Mouse (Mus musculus) brown adipose tissue, adult 24 weeks (tissue): ENCODE data around the gene 9830107B12Rik. TPM values are rescaled to one million over a fixed set of nuclear protein-coding genes. Genes with fewer than 3 reads are reported as not detected.
"Not testable (repeated sequence)": the region's sequence is repeated elsewhere in the genome, so short reads cannot be mapped to it uniquely, and the experiment has no call there.

ENCODE experiments used
- H3K27ac ChIP-seq: fragments of 200-500 bp; replicated peaks from 2 replicates; pipeline ENCODE4 v1.5.1; 2012; ENCODE audit warnings: low read depth, mild to moderate bottlenecking, low read length
- H3K4me1 ChIP-seq: fragments of 200-500 bp; 2 replicates; pipeline ENCODE4 v1.6.1; 2012; ENCODE audit warnings: low read length, mixed read lengths; ENCODE audit not compliant: control insufficient read depth, insufficient read depth, insufficient read length
- H3K4me3 ChIP-seq: fragments of 200-500 bp; 2 replicates; pipeline ENCODE4 v1.5.1; 2012; ENCODE audit warnings: low read depth, mild to moderate bottlenecking, low read length, moderate library complexity; ENCODE audit not compliant: insufficient read depth
- polyA plus RNA-seq: library from polyadenylated mRNA; stranded (reverse); fragments of >200 nt; gene quantifications from 2 replicates; pipeline ENCODE4 v1.2.4, GENCODE M21; 2012; ENCODE audit not compliant: missing spikeins, insufficient read depth, insufficient read length

9830107B12Rik gene
- polyA plus RNA-seq: not detected in 2 replicates

DNA sequence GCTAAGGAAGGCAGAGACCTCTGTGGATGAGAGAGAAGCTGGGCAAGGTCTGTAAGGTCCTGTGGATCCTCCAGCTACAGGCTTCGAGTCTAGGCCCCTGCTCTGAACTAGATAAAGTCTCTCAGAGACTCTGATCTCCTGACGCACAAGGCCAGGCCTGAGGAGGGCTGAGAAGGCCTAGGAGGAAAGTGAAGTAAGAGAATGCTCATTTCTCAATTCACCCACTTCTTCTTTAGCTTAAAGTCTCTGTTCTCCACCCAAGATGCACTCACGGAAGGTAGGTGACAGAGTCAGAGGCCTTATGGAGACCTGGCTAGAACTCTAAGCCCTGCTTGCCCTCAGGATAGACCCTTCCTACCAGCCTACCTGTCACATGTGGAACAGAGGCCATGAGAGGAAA is at the start of gene 9830107B12Rik:
TSS of gene 9830107B12Rik (minus strand) at position 149 of the 400 bp plus-strand sequence.
- no peak within 1 kb of the TSS for H3K27ac ChIP-seq
- H3K4me1 ChIP-seq: no peaks in the 10 kb centered on the region
- no peak within 1 kb of the TSS for H3K4me3 ChIP-seq

DNA sequence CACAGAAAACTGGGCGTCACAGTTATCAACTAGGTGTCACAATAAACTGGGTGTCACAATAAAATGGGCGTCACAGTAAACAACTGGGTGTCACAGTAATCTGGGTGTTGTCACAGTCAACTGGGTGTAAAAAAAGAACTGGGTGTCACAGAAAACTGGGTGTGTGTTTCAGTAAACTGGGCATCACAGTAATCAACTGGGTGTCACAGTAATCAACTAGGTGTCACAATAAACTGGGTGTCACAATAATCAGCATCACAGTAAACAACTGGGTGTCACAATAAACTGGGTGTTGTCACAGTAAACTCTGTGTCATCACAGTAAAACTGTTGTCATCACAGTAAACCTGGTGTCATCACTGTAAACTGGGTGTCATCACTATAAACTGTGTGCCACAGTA is 46.3 kb upstream of the 9830107B12Rik start:
- H3K27ac ChIP-seq: no peak overlapping the region
- H3K4me3 ChIP-seq: no peak overlapping the region
- H3K4me1 ChIP-seq: no peaks in the 10 kb centered on the region

DNA sequence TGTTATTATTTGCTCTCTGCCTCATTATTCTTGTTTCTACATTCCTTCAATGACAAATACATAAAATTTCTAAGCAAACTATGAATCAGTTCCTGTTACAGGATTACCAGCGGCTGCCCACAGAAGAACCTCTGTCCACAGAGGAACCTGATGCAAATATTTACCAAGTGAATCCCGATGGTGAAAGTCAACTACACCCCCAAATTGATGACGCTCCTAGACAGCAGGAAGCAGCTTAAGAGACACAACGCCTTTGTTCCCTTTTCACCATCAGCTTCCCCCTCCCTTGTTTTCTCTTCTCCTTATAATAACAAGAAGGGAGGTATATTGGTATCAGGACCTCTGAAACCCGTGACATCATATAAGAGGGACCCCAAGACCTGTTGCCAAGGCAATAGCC is 39.2 kb upstream of the 9830107B12Rik start:
- no peak overlapping the region for H3K27ac ChIP-seq
- no peaks in the 10 kb centered on the region for H3K4me1 ChIP-seq
- no peak overlapping the region for H3K4me3 ChIP-seq

DNA sequence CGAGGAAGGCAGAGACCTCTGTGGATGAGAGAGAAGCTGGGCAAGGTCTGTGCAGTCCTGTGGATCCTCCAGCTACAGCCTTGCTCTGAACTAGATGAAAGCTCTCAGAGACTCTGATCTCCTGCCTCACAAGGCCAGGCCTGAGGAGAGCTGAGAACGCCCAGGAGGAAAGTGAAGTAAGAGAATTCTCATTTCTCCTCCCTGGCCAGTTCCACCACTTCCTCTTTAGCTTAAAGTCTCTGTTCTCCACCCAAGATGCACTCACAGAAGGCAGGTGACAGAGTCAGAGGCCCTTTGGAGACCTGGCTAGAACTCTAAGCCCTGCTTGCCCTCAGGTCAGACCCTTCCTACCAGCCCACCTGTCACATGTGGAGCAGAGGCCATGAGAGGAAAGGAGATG is 21.0 kb upstream of the 9830107B12Rik start, which contains the start of gene A530064D06Rik:
TSS of gene A530064D06Rik (minus strand) at position 173 of the 400 bp plus-strand sequence.
- H3K4me3 ChIP-seq, H3K27ac ChIP-seq, H3K4me1 ChIP-seq: not testable (repeated sequence)

DNA sequence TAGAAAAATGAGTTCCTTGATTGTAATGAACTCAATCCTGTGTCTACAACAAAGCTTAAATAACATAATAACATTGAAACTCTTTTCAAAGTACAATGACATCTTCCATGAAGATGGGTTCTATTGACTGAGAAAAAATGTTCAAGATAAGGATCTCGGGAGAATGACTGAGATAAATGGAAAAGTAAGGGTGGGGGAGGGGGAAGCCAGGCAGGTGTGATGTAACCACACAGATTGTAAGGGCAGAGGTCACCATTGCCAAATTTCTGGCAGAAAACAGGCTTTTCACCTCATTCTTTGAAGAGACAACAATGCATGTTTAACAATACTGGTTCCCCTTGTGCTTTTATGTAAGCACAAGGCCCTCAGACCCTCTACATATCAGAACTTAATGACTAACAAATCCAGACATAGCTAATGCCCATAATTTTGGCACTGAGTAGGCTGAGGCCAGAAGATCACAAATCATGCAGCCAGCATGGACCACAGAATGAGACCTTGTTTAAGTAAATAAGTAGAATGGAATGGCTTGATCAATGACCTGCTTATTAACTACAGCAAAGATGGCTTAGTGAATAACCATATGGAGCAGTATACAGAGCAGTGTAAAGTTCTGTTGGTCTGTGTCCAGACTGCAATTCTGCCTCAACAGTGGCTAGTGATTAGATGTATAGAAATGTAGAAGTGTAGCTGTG is 11.5 kb upstream of the 9830107B12Rik start:
- no peak overlapping the region for H3K27ac ChIP-seq
- no peaks in the 10 kb centered on the region for H3K4me1 ChIP-seq
- no peak overlapping the region for H3K4me3 ChIP-seq

DNA sequence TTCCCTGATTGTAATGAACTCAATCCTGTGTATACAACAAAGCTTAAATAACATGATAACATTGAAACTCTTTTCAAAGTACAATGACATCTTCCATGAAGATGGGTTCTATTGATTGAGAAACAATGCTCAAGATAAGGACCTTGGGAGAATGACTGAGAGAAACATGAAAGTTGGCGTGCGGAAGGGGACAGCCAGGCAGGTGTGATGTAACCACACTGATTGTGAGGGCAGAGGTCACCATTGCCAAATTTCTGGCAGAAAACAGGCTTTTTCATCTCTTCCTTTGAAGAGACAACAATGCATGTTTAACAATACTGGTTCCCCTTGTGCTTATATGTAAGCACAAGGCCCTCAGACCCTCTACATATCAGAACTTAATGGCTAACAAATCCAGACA is 13.3 kb downstream of the 9830107B12Rik start:
- H3K27ac ChIP-seq: no peak overlapping the region
- no peak overlapping the region for H3K4me3 ChIP-seq
- no peaks in the 10 kb centered on the region for H3K4me1 ChIP-seq

DNA sequence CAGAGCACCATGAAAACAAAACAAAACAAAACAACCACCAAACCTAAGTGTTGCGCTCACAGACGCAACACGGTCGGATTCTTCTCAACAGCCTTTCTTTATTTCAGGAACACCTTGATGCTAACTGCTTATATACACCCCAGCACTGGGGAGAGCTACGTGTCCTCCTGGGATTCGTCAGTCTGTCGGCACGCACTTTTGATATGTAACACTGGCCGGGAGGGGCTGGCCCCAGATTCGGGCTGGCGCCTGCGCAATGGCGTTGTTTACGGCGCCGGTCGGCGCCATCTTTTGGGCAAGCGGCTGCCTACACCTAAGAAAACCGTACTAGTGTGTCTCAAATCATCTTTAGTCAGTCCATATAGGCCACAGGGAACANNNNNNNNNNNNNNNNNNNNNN is 25.6 kb downstream of the 9830107B12Rik start:
- Histone ChIP-seq H3K4me1 (no peaks in the 10 kb centered on the region), H3K4me3 (no peak overlapping the region), H3K27ac (no peak overlapping the region)

DNA sequence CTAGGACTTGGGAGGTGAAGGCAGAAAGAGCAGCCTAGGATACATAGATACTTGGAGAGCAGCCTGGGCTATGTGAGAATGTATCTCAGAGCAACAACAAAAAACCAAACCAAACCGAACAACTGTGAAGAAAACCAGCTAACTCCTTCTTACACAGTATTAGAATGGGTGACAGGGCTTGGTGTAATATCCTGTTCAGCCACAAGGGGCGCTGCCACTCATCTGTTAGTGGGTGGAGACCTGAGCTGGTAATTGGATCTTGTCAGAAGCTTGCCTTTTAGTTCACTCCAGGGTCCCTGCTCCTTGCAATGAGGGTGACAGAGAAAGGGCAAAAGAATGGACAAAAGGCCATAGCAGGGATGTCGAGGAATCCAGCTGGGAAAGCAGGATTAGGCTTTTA is 26.4 kb downstream of the 9830107B12Rik start:
- H3K4me1 ChIP-seq: no peaks in the 10 kb centered on the region
- no peak overlapping the region for H3K4me3 ChIP-seq
- H3K27ac ChIP-seq: no peak overlapping the region

DNA sequence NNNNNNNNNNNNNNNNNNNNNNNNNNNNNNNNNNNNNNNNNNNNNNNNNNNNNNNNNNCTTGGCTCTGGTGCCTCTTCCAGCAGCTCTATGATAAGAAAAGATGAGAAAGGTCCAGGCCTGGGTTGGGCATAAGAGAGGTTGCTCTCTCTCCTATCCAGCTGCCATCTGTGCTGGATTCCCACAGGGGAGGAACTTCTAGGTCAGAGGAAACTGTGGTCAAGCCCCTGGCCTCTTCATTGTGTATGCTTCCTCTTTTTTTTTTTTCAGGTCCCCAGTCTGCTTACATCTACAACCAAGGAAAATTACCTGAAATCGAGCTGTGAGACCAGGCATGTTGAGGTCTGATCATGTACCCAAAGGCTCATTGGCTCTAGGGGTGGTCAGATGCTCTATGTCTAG is 27.5 kb downstream of the 9830107B12Rik start:
- H3K4me3 ChIP-seq: no peak overlapping the region
- no peak overlapping the region for H3K27ac ChIP-seq
- H3K4me1 ChIP-seq: no peaks in the 10 kb centered on the region

DNA sequence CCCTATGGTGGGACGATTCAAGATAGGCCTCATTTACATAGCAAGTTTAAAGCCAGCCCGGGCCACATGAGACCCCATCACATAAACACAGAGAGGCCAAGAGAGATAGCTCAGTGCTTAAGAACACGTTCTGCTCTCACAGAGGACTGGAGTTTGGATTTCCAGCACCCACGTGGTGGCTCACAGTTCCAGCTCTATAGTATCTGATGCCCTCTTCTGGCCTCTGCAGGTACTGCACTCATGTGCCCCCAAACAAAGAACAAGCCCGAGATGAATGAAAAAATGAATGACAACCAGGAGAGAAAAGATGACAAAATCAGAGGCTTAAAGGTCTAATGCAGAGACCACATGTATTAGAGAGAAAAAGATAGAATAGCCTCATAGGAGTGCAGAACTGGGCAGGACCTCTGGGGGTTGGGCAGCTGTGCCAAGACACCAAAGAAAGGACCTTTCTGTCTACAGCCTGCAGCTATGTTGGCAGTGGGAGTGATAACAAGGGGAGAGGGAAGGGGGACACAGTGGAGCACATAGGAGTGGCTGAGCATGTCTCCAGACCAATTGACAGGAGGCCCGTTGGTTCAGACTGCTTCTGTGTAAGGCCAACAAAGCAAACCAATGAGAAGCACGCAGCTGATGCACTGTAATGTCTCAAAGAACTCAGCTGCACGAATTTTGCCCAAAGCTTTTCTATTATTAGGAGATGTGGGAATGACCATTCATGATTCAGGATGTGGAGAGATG is 35.4 kb downstream of the 9830107B12Rik start:
- H3K4me1 ChIP-seq: no peaks in the 10 kb centered on the region
- no peak overlapping the region for H3K4me3 ChIP-seq
- no peak overlapping the region for H3K27ac ChIP-seq

DNA sequence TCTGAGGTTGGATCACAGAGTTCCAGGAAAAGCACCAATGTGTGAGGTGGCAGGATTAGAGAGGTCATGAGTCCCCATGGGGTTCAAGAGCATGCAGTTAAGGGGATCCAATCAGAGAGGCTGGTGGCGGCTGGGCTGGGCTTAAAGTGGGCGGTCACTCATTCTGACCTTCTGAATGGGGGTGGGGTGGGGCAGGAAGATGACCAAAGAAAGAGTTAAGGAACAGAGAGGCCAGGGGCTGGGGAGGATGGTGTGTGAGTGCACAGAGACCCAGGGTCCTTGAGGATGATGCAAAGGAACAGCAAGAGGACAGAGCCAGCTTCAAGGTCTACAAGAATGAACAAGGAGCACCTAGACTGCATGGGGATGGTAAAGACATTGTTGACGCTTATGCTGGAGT is 37.5 kb downstream of the 9830107B12Rik start:
- H3K4me1 ChIP-seq: no peaks in the 10 kb centered on the region
- no peak overlapping the region for H3K4me3 ChIP-seq
- no peak overlapping the region for H3K27ac ChIP-seq

DNA sequence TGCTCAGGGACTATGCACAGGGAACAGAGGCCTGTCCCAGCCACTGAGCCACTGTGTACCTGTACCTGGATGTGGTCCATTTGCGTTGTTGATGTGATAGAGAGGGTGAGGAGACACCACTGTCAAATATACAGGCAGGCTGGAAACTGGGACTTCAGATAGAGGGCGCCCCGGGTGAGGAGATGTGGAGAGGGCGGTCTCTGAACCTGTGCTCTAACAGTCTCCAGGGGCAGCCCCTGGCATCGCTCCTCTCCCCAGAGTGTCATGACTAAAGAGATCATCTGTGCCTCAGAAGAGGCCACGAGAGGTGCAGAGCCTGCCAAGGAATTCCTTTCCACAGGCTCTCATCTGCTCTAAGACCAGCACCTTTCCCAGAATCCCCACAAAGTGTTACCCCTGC is 38.2 kb downstream of the 9830107B12Rik start:
- Histone ChIP-seq H3K4me1 (no peaks in the 10 kb centered on the region), H3K27ac (no peak overlapping the region), H3K4me3 (no peak overlapping the region)

DNA sequence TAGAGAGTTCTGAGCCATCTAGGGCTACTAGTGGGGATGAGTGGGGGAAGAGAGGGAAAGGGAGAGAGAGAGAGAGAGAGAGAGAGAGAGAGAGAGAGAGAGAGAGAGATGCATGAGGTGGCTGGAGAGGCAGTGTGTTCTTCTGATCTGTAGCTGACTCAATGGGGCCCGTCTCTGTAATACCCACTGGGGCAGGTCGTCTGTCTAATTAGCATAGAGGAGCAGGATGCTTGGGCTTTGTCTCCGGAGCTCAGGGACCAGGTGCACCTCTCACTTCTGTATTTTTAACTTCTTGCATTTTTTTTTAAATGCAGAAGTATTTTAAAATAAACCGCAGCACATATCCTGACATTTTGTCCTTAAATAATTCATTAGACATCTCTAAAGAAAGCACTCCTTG is 38.7 kb downstream of the 9830107B12Rik start:
- Histone ChIP-seq H3K4me1 (no peaks in the 10 kb centered on the region), H3K27ac (no peak overlapping the region), H3K4me3 (no peak overlapping the region)

DNA sequence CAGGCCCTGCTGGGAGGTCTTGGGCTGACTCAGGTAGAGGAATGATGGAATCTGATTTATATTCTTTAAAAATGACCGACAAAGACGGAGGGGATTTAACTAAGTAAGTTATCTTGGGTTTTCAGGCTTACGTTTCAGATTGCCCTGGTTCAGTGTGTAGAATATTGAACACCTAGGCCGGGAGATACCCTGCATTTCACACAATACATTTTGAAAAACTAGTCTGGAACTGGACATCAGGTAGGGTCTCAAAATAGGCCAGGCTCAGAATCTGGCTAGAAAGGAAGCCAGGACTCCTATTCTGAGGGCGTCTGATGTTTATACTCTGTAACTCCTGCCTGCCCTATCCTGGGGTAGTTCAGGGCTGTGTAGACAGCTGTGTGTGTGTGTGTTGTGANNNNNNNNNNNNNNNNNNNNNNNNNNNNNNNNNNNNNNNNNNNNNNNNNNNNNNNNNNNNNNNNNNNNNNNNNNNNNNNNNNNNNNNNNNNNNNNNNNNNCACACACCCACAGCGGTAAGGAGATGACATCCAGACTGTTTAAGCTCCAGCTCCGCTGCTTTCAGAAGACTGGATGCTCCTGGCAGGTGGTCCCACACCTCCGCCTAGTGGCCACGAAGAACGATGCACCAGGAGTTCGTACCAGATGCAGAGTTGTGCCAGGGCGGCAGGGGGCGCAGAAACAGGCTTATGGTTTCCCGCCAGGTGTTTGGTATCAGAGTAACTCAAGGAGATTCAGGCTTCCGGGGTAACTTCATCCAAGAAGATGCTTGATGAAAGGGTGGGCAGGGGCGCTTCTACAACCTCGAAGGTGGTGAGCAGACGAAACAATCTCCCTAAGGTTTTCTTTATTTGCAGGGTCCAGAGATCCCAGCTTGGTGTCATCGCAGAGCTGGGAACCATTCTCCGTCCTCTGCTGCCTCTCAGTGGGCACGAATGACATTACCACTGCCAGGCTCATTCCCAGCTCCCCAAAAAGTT is 45.3 kb downstream of the 9830107B12Rik start:
- Histone ChIP-seq H3K4me3 (no peak overlapping the region), H3K27ac (no peak overlapping the region), H3K4me1 (peaks cover 2% of the 10 kb centered on the region; the same call in 1 of the 2 replicates)

DNA sequence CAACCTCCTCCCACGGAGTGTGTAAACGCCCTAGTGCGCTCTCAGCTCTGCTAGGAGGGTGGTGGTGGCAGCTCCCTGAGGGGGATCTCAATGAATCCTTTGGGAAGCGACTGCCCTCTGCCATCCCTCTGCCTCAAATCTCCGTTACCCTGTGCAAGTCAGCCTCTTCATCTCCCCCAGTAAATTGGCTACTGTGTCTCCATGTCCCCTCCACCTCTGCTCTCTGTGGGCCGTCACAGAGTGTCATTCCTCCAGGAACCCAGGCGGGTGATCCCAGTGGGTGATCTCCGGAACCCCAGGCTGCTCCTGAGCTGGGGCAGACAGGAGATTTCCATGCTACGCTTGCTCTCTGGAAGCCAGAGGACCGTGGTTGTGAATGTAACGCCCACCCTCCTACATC is 46.8 kb downstream of the 9830107B12Rik start:
- peaks cover 2% of the 10 kb centered on the region; the same call in 1 of the 2 replicates for H3K4me1 ChIP-seq
- no peak overlapping the region for H3K27ac ChIP-seq
- no peak overlapping the region for H3K4me3 ChIP-seq
